Mouse (Mus musculus): ENCODE measurements around the gene Ankrd44. TPM values are rescaled to one million over a fixed set of nuclear protein-coding genes. Genes with fewer than 3 reads are reported as not detected.

Ankrd44 gene
- total RNA-seq, 1 experiment = 10.2 TPM

GRCm38 (mm10) chr1:54824106-54824808 lies 101.9 kb downstream of the Ankrd44 start:
- H3K9ac ChIP-seq (ENCODE audit: insufficient read depth, low read depth, low read length, poor library complexity, severe bottlenecking) = no peak overlapping the region
- DNase-seq (ENCODE audit: low read depth, low spot score) = no peak
- H3K9me3 ChIP-seq (ENCODE audit: control insufficient read depth, insufficient read depth, low read depth, low read length) = no peaks in the 10 kb centered on the region
- H3K4me3 ChIP-seq (ENCODE audit: insufficient read depth in 1 of 2, low read depth in 1 of 2, low read length in 2 of 2, poor library complexity in 1 of 2, severe bottlenecking in 1 of 2) = no peak overlapping the region
- no peak for TF ChIP-seq HCFC1 (IDR thresholded peaks at IDR 0.05; ENCODE audit: borderline replicate concordance, insufficient read depth, low read length)
- no peak for TF ChIP-seq ZNF384 (IDR thresholded peaks at IDR 0.05; ENCODE audit: low read depth, low read length)
- 0 out of 4 replicates have a peak, but pooled peaks cover 0 to 1% of the 10 kb centered on the region in 2 experiments for H3K4me1 ChIP-seq (ENCODE audit: control insufficient read depth in 2 of 2, insufficient read depth in 2 of 2, low read length in 2 of 2, poor library complexity in 1 of 2)
- no peaks in the 10 kb centered on the region for H3K36me3 ChIP-seq (ENCODE audit: control insufficient read depth, insufficient read depth, low read length, poor library complexity, severe bottlenecking)
- in situ Hi-C loops (cut with MboI; ENCODE audit: low sequenced_read_pairs in 2 of 2, unreplicated experiment in 2 of 2) = no loop called here
- no peak overlapping the region for H3K27ac ChIP-seq (ENCODE audit: insufficient read depth, low read depth, low read length, poor library complexity, severe bottlenecking)

- no peaks in the 10 kb centered on the region for H3K9me3 ChIP-seq (ENCODE audit: control insufficient read depth, insufficient read depth, low read depth, low read length)
- no peak for DNase-seq (ENCODE audit: low read depth, low spot score)
- in situ Hi-C loops (cut with MboI; ENCODE audit: low sequenced_read_pairs in 2 of 2, unreplicated experiment in 2 of 2) = no loop called here
- H3K4me1 ChIP-seq (ENCODE audit: control insufficient read depth in 2 of 2, insufficient read depth in 2 of 2, low read length in 2 of 2, poor library complexity in 1 of 2) = 0 out of 4 replicates have a peak, but pooled peaks cover 1 to 3% of the 10 kb centered on the region in 2 experiments
- no peak overlapping the region for H3K9ac ChIP-seq (ENCODE audit: insufficient read depth, low read depth, low read length, poor library complexity, severe bottlenecking)
- TF ChIP-seq CHD2 (IDR thresholded peaks at IDR 0.05; ENCODE audit: low read depth, low read length) (no peak), HCFC1 (IDR thresholded peaks at IDR 0.05; ENCODE audit: borderline replicate concordance, insufficient read depth, low read length) (no peak), MAFK (IDR thresholded peaks at IDR 0.05; ENCODE audit: insufficient read depth, low read depth, low read length) (no peak), ZC3H11A (IDR thresholded peaks at IDR 0.05; ENCODE audit: borderline replicate concordance, low read depth, low read length) (no peak), ZNF384 (IDR thresholded peaks at IDR 0.05; ENCODE audit: low read depth, low read length) (no peak)
- no peak overlapping the region for H3K27ac ChIP-seq (ENCODE audit: insufficient read depth, low read depth, low read length, poor library complexity, severe bottlenecking)
- no peaks in the 10 kb centered on the region for H3K36me3 ChIP-seq (ENCODE audit: control insufficient read depth, insufficient read depth, low read length, poor library complexity, severe bottlenecking)
- H3K4me3 ChIP-seq (ENCODE audit: insufficient read depth in 1 of 2, low read depth in 1 of 2, low read length in 2 of 2, poor library complexity in 1 of 2, severe bottlenecking in 1 of 2) = no peak overlapping the region
Measured at GRCm38 (mm10) chr1:54821797-54822196, 104.4 kb downstream of the Ankrd44 start.

- H3K4me1 ChIP-seq (ENCODE audit: control insufficient read depth in 2 of 2, insufficient read depth in 2 of 2, low read length in 2 of 2, poor library complexity in 1 of 2) = 0 out of 4 replicates have a peak, but pooled peaks cover 0 to 4% of the 10 kb centered on the region in 2 experiments
- in situ Hi-C loops (cut with MboI; ENCODE audit: low sequenced_read_pairs in 2 of 2, unreplicated experiment in 2 of 2) = no loop called here
- H3K9ac ChIP-seq (ENCODE audit: insufficient read depth, low read depth, low read length, poor library complexity, severe bottlenecking) = no peak overlapping the region
- no peak for TF ChIP-seq ZNF384 (IDR thresholded peaks at IDR 0.05; ENCODE audit: low read depth, low read length)
- no peak for TF ChIP-seq ZC3H11A (IDR thresholded peaks at IDR 0.05; ENCODE audit: borderline replicate concordance, low read depth, low read length)
- no peak for TF ChIP-seq HCFC1 (IDR thresholded peaks at IDR 0.05; ENCODE audit: borderline replicate concordance, insufficient read depth, low read length)
- H3K27ac ChIP-seq (ENCODE audit: insufficient read depth, low read depth, low read length, poor library complexity, severe bottlenecking) = no peak overlapping the region
- H3K36me3 ChIP-seq (ENCODE audit: control insufficient read depth, insufficient read depth, low read length, poor library complexity, severe bottlenecking) = no peaks in the 10 kb centered on the region
- no peak overlapping the region for H3K4me3 ChIP-seq (ENCODE audit: insufficient read depth in 1 of 2, low read depth in 1 of 2, low read length in 2 of 2, poor library complexity in 1 of 2, severe bottlenecking in 1 of 2)
- H3K9me3 ChIP-seq (ENCODE audit: control insufficient read depth, insufficient read depth, low read depth, low read length) = no peaks in the 10 kb centered on the region
- DNase-seq (ENCODE audit: low read depth, low spot score) = no peak
Measured at GRCm38 (mm10) chr1:54815206-54815855, 110.9 kb downstream of the Ankrd44 start.

- TF ChIP-seq HCFC1 (IDR thresholded peaks at IDR 0.05; ENCODE audit: borderline replicate concordance, insufficient read depth, low read length) (no peak), ZNF384 (IDR thresholded peaks at IDR 0.05; ENCODE audit: low read depth, low read length) (no peak), CHD2 (IDR thresholded peaks at IDR 0.05; ENCODE audit: low read depth, low read length) (no peak), MAFK (IDR thresholded peaks at IDR 0.05; ENCODE audit: insufficient read depth, low read depth, low read length) (no peak), ZC3H11A (IDR thresholded peaks at IDR 0.05; ENCODE audit: borderline replicate concordance, low read depth, low read length) (no peak)
- no peaks in the 10 kb centered on the region for H3K4me1 ChIP-seq (ENCODE audit: control insufficient read depth in 2 of 2, insufficient read depth in 2 of 2, low read length in 2 of 2, poor library complexity in 1 of 2)
- no peaks in the 10 kb centered on the region for H3K36me3 ChIP-seq (ENCODE audit: control insufficient read depth, insufficient read depth, low read length, poor library complexity, severe bottlenecking)
- H3K9me3 ChIP-seq (ENCODE audit: control insufficient read depth, insufficient read depth, low read depth, low read length) = no peaks in the 10 kb centered on the region
- no peak for DNase-seq (ENCODE audit: low read depth, low spot score)
- in situ Hi-C loops (cut with MboI; ENCODE audit: low sequenced_read_pairs in 2 of 2, unreplicated experiment in 2 of 2) = no loop called here
- no peak overlapping the region for H3K27ac ChIP-seq (ENCODE audit: insufficient read depth, low read depth, low read length, poor library complexity, severe bottlenecking)
- H3K4me3 ChIP-seq (ENCODE audit: insufficient read depth in 1 of 2, low read depth in 1 of 2, low read length in 2 of 2, poor library complexity in 1 of 2, severe bottlenecking in 1 of 2) = no peak overlapping the region
- H3K9ac ChIP-seq (ENCODE audit: insufficient read depth, low read depth, low read length, poor library complexity, severe bottlenecking) = no peak overlapping the region
Measured at GRCm38 (mm10) chr1:54809811-54810549, 116.2 kb downstream of the Ankrd44 start.

All from ES-E14 (cell line).